Mouse (Mus musculus) bone marrow, adult 2 months (tissue): Measurements from ENCODE around the gene Plxnb1. TPM values are rescaled to one million over a fixed set of nuclear protein-coding genes. Genes with fewer than 3 reads are reported as not detected.

ENCODE experiments used
- H3K27ac ChIP-seq: fragments of 200-500 bp; 2 replicates; pipeline ENCODE4 v1.5.1; 2012; ENCODE audit warnings: low read depth, mild to moderate bottlenecking, control low read depth, inconsistent platforms, low read length; ENCODE audit not compliant: control insufficient read depth, poor library complexity, insufficient read depth
- H3K4me1 ChIP-seq: fragments of 200-500 bp; 2 replicates; pipeline ENCODE4 v1.6.1; 2011; ENCODE audit warnings: low read length; ENCODE audit not compliant: control insufficient read depth, insufficient read depth
- H3K4me3 ChIP-seq: fragments of 200-500 bp; replicated peaks from 2 replicates; pipeline ENCODE3; 2011; ENCODE audit warnings: mild to moderate bottlenecking, low read depth, low read length, control low read depth; ENCODE audit not compliant: control insufficient read depth
- CTCF ChIP-seq: fragments of 200-500 bp; IDR thresholded peaks from 2 replicates; pipeline ENCODE4 v1.5.1; 2011; ENCODE audit warnings: low read length, control low read depth; ENCODE audit not compliant: control insufficient read depth, insufficient read depth
- POLR2A ChIP-seq: fragments of 200-500 bp; IDR thresholded peaks from 2 replicates; pipeline ENCODE4 v1.6.1; 2011; ENCODE audit warnings: low read depth, mild to moderate bottlenecking, control low read depth, low read length, borderline replicate concordance; ENCODE audit not compliant: control insufficient read depth
- WGBS: fragments of 180-500 bp; shearing (Covaris S2); methylation state at CpG from one replicate; pipeline ENCODE4 v1.1.7; 2018; 5-methylcytosine and 5-hydroxymethylcytosine counted together
- polyA plus RNA-seq: library from polyadenylated mRNA; stranded (reverse); fragments of >200 nt; gene quantifications from 2 replicates; pipeline ENCODE4 v1.2.4, GENCODE M21; 2011; ENCODE audit warnings: low replicate concordance; ENCODE audit not compliant: missing spikeins, insufficient read depth, insufficient read length

The Plxnb1 gene
- polyA plus RNA-seq, 1 experiment: 1.1 TPM

- Histone ChIP-seq H3K4me3 (no peak overlapping the region), H3K4me1 (no peaks in the 10 kb centered on the region), H3K27ac (no peak overlapping the region)
- TF ChIP-seq CTCF: no peak
- TF ChIP-seq POLR2A: no peak
- 81% methylated on average over 8 of the region's 8 CpGs for WGBS
Observed at GRCm38 (mm10) chr9:109113331-109113730, 18.1 kb downstream of the Plxnb1 start.

- Histone ChIP-seq H3K27ac (no peak overlapping the region), H3K4me1 (no peaks in the 10 kb centered on the region), H3K4me3 (no peak overlapping the region)
- 85% methylated on average over 11 of the region's 11 CpGs for WGBS
- no peak for TF ChIP-seq POLR2A
- no peak for TF ChIP-seq CTCF
Observed at GRCm38 (mm10) chr9:109114276-109114675, 19.1 kb downstream of the Plxnb1 start.

DNA sequence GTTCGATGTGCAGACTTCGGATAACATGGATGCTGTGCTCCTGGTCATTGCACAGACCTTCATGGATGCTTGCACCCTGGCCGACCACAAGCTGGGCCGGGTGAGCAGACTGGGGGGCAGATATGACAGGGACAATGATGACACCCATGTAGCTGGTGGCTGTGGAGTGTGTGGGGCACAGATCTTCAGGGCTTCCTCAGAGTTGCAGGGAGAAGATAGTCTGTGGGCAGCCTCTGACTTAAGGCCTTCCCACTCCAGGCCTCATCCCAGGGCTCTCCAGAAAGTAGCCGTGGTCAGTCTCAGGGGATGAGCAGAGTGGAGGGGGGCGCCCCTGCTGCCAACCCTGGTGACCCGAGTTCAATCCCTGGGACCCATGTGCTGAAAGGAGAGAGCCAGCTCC lies 19.7 kb downstream of the Plxnb1 start:
- TF ChIP-seq CTCF: no peak
- no peak for TF ChIP-seq POLR2A
- H3K4me1 ChIP-seq: no peaks in the 10 kb centered on the region
- H3K27ac ChIP-seq: no peak overlapping the region
- no peak overlapping the region for H3K4me3 ChIP-seq
- 84% methylated on average over 7 of the region's 7 CpGs for WGBS

DNA sequence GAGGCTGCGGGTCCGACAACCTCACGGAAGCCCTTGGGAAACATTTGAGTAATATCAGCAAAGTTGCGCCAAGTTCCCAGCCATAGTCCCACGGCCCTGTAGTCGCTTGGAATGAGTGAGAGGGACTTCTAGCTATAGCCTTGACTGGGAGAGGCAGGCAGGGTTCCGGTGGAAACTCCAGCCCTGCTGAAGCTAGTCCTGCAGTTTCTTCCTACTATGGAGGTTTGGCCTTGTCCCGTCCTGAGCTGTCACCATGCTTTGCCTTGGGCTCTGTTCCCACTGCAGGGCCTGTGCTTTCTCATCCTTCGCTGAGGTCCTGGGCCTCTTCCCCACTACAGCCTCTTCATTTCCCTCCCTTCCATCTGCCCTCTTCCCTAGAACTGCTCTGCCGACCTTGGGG lies 21.0 kb downstream of the Plxnb1 start:
- Histone ChIP-seq H3K27ac (no peak overlapping the region), H3K4me1 (no peaks in the 10 kb centered on the region), H3K4me3 (no peak overlapping the region)
- TF ChIP-seq CTCF (no peak), POLR2A (no peak)
- WGBS: 79% methylated on average over 10 of the region's 10 CpGs

DNA sequence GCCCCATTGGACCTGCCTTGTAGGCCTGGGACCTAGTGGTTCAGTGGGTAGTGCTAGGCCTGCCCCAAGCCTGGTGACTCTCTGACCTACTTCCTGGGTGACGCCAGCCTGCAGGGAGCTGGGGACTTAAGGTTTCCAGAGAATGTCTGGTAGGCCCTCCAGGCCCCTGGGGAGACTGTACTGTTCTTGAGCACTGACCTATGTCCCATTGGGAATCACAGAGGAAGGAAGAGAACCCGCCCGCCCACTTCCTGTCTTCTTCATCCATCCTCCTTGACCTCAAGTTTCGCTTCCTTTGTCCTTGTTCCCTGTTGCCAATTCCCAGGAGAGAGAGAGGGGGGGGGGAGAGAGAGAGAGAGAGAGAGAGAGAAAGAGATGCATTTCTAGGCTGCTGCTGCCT lies 22.9 kb downstream of the Plxnb1 start:
- Histone ChIP-seq H3K4me1 (no peaks in the 10 kb centered on the region), H3K4me3 (no peak overlapping the region), H3K27ac (no peak overlapping the region)
- TF ChIP-seq CTCF: no peak
- no peak for TF ChIP-seq POLR2A
- WGBS: 54% methylated on average over 4 of the region's 4 CpGs

DNA sequence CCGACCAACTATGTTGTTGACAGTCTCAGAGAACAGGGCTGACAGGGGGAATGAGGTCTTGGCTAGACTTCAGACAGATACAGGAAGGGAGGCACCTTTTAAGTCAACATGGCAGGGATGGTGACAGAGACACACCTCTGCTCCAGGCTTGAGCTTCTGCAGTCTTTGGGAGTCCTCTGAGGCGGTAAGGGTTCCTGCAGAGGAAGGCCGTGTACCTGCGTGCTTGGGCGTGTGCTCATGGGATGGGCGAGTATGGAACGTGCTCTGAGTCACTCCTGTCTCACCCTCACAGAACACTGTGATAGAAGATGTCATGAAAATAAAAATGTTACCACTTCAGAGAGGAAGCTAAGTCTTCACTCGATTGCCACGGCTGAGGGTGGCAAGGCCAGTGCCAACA lies 24.4 kb downstream of the Plxnb1 start:
- no peaks in the 10 kb centered on the region for H3K4me1 ChIP-seq
- no peak overlapping the region for H3K4me3 ChIP-seq
- no peak overlapping the region for H3K27ac ChIP-seq
- WGBS: 81% methylated on average over 9 of the region's 9 CpGs
- no peak for TF ChIP-seq POLR2A
- TF ChIP-seq CTCF: no peak

DNA sequence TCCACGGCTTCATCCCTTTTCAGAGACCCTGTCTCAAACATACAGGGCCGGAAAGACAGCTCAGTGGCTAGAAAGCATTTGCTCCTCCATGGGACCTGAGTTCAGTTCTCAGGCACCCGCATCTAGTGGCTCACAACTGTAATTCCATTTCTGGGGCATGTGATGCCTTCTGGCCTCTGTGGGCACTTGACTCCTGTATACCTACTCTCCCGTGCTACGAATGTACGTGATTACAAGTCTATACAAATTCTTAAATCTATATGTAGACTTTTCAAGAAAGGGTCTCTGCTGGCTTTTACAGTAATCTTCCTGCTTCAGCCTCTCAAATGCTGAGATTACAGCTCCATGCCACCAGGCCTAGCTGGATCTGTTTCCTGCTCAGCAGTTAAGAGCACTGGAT lies 25.8 kb downstream of the Plxnb1 start:
- Histone ChIP-seq H3K27ac (no peak overlapping the region), H3K4me1 (no peaks in the 10 kb centered on the region), H3K4me3 (no peak overlapping the region)
- WGBS: 86% methylated on average over 6 of the region's 6 CpGs
- TF ChIP-seq CTCF (no peak), POLR2A (no peak)

DNA sequence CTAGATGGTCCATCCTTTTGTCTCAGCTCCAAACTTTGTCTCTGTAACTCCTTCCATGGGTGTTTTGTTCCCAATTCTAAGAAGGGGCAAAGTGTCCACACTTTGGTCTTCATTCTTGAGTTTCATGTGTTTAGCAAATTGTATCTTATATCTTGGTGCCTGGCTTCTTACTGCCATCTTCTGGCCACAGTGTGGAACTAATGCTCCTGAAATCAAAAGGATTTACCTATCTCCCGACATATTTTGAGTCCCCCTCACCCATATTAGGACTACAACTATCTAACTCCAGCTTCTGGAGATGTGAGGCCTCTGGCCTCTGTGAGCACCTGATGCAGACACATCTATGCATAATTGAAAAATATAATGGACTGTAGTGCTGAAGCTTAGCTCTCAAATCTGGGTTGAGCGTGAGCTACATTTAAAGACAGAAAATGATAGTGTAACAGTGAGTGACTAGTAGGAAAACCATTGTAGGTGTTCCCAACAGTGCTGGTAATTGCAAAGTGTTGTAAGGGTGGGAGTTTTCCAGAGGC lies 27.4 kb downstream of the Plxnb1 start:
- 40% methylated on average over 2 of the region's 2 CpGs for WGBS
- Histone ChIP-seq H3K27ac (no peak overlapping the region), H3K4me3 (no peak overlapping the region), H3K4me1 (no peaks in the 10 kb centered on the region)
- TF ChIP-seq CTCF: no peak
- TF ChIP-seq POLR2A: no peak

GRCm38 (mm10) chr9:109123266-109123665 lies 28.1 kb downstream of the Plxnb1 start:
- H3K4me3 ChIP-seq: no peak overlapping the region
- H3K4me1 ChIP-seq: no peaks in the 10 kb centered on the region
- 29% methylated on average over 6 of the region's 6 CpGs for WGBS
- no peak for TF ChIP-seq POLR2A
- TF ChIP-seq CTCF: no peak
- no peak overlapping the region for H3K27ac ChIP-seq
